Mouse (Mus musculus) c-Kit-negative CD71-positive TER-119-positive erythroid progenitor cells, embryonic 14.5 days (primary cell): Measurements from ENCODE around the gene Arhgap21.
"Not testable (repeated sequence)": the region's sequence is repeated elsewhere in the genome, so short reads cannot be mapped to it uniquely, and the experiment has no call there.

Experiments used
- DNase-seq: peaks from one replicate; pipeline ENCODE4 v3.0.0-alpha.2; 2013; ENCODE audit warnings: low read depth, low spot score

Gene Arhgap21

DNA sequence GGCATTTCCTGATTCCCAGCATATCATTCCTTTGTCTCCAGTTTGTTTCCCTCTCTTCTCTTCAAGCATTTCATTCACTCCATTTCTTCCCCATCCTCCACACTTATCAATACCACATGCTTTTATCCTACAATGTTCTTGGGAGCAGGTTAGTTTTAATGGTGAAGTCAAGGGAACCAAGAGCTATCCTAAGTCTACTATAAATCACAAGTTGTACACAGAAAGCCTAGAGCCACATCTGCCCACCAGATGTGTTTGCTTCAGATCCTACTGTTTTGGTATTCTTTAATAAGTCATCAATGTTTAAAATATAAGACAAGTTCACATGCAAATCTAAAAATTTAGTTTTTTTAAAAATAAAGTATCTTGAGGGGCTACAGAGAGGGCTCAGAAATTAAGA, 27.6 kb downstream of the Arhgap21 start:
- no peak for DNase-seq

DNA sequence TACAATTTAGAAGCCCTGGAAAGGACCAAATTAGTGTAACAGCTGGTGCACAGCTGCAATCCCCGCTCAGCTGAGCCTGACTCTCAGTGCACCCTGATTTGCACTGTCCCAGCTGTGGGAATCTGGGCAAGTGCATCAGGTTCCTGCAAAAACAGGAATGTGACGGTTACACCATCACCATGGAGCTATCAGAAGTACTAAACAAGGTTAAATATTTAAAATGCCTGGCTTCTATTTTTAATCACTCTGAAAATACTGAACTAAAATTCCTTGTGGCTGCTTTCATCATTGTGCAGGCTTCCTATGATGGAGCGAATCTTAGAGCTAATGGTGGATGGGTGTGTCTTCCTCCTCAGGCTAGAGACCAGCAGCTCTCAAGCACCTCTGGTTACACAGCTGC, 29.3 kb downstream of the Arhgap21 start:
- no peak for DNase-seq

DNA sequence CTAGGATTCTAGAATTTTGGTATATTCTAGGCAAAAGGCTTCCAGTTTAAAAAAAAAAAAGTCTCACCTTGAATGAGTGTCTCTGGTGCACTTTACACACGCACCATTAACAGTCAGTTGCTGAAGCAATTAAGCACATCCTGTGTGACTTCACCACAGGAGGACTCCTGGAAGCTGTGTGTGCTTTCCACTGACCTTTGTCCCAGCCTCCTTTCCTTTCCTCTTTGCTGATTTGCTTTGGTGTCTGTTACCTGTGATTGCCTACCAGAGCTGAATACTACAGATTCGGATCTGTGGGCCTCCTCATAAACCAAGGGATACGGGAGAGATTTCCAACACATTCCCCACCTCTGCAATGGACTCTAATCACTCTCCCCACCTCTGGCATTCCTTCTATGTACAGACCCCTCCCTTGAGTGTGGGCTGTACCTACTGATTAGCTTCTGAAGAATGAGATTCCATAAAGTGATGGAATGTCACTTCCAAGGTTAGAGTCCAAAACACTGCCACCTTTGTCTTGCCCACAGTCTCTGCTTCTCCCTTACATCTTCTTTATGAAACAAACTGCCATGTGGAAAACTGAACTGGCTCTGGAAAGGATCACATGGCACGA, 32.0 kb downstream of the Arhgap21 start:
- DNase-seq, result no peak

DNA sequence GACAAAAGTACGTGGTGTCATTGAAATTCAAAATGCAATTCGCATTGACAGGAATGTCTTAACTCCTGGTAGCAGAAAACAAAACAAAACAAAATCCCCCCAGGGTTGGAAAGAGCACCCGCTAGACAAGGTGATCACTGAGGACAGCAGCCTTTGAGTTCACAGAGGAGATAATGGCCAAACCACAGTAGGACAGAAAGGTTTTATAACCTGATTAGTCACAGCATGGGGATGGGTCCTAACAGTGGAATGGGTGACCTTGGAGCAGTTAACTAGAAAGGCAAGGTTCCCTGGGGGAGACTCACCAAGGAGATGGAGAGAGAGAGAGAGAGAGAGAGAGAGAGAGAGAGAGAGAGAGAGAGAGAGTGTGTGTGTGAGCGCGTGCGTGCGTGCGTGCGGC, 34.3 kb downstream of the Arhgap21 start:
- no peak for DNase-seq

DNA sequence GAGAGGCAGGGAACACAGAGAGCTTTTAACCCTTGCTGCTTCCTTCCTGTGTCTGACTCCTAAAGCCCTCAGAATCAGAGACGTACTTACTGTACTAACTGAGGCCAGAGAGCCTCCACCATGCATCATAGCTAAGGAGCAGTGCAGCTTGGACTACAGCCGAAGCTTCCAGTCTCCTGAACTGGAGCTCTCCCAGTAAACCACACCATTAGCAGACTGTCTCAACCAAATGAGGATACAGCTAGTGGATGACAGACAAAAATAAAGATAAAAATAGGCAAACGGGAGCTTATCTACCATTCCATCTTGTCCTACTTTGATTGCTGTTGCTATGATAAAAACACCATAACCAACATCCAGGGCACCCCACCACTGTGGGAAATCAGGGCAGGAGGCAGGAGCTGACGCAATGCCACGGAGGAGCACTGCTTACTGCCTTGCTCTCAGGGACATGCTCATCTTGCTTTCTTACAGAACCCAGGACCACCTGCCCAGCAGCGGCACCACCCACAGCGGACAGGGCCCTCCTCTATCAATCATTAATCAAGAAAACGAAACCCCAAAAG, 35.9 kb downstream of the Arhgap21 start:
- no peak for DNase-seq

DNA sequence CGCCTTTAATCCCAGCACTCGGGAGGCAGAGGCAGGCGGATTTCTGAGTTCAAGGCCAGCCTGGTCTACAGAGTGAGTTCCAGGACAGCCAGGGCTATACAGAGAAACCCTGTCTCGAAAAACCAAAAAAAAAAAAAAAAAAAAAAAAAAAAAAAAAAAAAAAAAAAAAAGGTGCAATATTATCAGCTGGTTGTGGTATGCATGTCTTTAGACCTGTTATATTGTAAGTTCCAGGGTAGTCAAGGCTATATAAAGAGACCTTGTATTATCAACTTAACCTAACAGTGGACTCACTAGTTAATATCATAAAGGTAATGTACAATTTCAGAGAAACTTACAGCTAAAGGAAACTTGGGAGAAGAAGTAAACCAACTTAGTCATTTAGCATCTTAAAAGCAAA, 36.9 kb downstream of the Arhgap21 start:
- DNase-seq, result not testable (repeated sequence)

DNA sequence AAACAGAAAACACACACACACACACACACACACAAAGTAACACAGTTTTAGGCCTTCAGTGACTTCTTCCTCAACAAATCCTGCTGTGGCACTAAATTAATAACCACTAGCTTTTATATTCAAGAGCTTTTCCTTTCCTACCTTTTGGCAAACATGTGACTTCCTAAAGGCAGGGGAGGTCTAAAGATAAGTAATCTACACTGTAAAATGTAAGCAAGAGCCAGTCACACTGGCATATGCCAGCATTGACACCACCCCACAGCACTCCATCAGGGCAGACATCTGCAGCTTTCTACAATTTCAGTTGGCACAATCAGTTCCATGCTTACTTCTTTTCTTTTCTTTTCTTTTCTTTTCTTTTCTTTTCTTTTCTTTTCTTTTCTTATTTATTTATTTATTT, 40.2 kb downstream of the Arhgap21 start:
- DNase-seq, result no peak

DNA sequence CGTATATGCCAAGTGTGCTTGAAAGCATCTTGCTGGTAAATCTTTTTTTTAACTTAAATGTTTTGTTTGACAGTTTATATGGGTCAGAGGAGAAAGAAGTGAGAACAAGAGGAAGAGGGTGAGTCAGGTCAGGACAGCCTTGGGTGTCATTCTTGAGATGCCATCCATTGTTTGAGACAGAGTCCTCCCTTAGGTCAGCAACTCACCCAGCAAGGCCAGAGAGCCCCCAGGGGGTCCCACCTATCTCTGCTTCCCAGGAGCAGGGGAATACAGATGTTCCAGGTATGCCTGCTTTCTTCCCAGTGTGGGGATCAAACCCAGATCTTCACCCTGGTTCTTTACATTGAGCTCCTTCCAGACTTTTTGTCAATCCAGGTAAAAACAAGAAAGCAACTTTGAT, 43.7 kb downstream of the Arhgap21 start:
- no peak for DNase-seq

DNA sequence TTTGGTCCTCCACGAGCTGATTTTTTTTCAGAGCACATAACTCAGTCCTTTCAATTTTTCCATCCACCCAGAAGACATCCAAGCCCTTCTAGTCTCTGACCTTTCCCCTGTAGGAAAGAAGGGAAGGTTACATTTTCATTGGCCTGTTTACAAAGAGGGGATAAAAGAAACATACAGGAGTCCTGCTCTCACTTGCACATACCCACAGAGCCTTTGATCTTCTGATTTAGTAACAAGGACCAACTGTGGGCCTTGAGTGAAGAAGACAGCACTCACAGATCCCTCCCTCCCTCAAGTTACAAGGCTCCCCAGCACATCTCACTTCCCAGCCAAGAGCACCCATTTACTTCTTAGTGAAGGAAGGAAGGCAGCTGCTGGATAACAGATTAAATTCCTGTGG, 46.3 kb downstream of the Arhgap21 start:
- no peak for DNase-seq

DNA sequence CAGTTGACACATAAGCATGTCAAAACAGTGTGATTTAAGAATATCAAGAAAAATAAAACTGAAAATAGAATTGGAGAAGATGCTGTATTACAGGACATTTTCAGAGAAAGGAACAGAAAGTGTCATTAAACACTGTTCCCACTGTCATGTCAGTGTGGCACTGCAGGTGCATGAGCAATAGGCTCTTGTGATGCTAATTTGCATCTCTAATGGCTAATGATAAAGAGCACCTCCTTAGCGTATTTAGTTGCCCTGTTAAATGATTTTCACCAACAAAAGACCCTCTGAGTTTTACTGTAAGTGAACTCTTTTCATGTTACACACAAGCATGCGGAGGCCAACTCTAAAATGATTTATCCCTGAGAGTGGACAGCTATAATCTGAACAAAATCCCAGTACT, 47.1 kb downstream of the Arhgap21 start:
- no peak for DNase-seq

DNA sequence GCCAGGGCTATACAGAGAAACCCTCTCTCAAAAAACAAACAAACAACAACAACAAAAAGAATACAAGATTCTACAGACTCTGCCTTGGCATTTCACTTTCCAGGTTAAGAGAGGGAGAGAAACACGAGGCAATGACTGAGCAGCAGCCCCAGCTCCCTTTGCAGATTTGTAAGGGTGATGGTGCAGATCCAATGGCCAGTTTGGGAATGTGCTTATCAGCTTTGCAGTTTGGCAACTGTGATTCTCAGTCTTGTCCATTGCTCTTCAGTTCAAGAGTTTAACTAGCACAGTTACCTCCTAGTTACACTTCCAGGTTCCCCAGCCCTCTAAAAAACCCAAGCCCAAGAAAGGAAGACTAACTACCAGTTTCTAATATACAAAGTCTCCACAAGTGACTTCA, 47.7 kb downstream of the Arhgap21 start:
- no peak for DNase-seq

DNA sequence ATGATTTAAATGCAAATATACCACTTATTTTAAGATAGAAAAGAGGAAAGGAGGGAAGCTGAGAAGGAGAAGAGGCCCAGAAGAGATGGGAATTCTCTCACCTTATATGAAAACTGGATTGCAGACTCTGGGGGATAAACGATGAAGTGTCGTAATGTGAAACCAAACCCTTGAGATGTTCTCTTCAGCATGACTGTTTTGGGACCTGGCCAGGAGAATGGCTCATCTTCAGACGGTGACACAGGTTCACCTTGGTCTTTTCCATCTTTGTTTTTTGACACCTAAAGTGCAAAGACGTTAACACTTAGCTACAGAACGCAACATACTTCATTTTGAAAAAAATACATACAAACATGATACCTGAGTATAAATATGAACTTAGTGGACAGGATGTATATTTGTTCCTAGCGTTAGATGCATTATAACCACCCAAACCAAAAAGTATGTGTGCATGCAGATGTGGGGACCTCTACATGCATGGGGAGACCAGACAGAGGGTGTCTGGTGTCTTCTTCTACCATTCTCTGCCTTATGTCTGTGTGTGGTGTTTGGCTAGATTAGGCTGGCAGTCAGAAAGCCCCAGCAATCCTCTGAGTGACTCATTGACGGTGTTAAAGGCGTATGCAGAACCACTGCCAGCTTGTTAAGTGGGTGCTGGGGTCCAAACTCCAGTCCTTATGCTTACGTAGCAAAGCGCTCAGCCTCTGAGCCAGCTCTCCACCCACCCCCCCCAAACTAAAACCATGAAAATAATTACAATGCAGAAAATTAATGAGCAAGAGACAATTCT, 54.0 kb downstream of the Arhgap21 start:
- DNase-seq, result no peak

DNA sequence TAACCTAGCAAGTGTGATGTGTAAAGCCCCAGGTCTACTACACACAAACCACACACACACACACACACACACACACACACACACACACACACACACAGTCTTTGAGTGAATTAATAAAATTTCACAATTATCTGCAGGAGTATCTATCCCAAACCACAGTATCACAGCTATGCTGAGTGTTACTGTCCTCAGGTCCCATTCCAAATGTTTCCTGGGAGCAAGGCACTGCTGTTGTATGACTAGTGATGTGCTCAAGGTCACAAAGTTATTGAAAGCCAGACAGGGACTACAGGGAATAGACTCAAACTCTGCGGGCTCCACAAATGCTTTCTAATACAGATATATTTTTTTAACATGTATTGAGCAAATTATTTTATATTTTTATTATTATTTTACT, 55.7 kb downstream of the Arhgap21 start:
- no peak for DNase-seq

DNA sequence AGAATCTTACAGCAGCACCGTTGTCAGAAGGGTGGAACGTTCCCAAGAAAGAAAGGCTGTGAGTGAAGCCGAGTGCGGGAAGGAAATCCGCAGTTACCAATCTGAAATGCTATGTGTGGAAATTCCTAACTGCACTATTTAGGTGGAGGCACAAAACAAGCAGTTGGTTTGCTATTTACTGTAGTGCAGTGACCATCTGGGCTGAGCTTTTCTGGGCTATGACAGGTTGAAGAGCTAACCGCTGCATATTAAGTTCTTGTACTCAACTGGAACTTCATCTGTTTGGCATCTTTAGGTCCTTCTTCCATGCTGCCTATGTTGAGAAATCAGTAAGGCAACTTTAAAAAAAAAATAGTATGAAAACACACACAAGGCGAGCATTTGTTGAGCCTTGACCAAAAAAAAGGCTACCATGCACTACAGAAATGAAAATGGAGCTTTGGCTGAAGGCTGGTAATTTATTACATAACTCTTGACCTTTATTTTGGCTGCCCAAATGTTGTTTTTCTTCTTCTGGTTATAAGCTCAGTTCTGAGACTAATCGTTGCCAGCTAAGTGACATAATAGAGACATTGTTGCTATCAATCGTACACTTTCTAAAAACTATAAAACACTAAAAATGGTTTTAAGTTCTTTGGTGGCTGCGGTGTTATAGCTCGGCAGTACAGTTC, 56.2 kb downstream of the Arhgap21 start:
- no peak for DNase-seq

DNA sequence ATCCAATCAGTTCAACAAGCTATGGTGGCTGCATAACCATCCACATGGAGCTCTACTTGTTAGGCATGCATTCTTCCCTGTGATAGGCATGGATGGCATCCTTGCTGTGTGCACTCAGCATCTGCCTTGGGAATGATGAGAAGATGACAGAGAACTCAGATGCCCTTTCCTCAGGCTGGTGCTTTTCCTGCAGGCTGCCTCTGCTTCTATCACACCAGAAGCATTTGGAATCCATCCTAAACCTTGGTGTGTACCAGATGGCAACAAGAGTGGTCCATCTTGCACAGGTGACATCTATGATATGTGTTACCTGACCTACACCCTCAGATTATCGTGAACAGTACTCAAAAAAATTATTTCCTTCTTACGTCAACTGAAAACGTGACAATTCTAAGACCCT, 58.2 kb downstream of the Arhgap21 start:
- no peak for DNase-seq

DNA sequence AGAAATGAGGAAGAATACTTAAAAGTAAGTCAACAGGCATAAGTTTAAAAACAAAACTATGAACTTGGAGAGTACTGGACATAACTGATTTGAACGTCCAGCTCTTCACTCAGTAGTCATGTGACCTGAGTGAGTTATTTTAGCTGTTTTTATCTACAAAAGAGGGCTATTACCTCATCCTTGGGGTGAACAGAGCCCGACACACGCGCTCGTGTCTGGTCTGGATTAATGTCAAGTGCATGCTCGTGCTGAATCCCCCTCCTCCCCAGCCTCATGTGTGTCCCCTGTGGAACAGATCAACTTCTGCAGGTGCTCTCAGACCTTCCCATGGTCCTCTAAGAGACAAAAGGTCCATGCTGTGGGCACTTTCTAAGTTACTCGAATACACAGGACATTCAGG, 59.3 kb downstream of the Arhgap21 start:
- DNase-seq, result no peak

DNA sequence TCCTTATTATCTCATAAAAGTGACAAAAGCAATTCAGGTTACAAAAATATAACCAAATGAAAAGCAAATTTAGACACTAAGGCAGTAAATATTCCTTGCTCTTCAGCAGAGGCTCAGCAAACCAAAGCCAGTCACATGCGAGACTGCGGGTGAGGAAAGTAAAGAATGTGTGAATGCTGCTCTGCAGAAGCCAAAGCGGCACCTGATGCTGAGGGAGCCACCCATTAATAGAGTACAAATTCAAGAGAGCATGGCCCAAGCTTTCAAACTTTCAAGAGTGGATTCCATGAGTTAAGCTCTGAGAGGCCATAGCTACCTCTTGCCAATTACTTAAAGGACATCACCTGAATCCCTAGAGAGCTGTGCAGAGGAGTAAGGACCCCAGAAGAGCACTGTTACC, 61.4 kb downstream of the Arhgap21 start:
- DNase-seq, result no peak

DNA sequence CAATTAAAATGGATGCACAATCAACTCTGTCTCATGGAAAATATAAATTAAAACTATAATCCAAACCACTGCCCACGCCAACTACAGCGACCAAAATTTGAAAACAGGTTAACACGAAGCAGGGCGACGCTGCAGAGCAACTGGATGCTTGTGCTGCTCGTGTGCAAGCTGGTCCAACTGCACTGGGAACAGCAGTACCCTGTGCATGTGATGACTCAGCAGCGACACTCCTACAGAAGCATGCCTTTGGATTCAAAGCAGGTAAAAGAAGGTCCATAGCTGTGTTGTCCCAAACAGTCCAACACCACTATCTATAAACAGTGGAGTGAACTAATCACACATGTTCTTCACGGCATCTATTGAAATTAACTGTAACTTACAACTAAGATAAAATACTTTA, 63.3 kb downstream of the Arhgap21 start:
- no peak for DNase-seq

DNA sequence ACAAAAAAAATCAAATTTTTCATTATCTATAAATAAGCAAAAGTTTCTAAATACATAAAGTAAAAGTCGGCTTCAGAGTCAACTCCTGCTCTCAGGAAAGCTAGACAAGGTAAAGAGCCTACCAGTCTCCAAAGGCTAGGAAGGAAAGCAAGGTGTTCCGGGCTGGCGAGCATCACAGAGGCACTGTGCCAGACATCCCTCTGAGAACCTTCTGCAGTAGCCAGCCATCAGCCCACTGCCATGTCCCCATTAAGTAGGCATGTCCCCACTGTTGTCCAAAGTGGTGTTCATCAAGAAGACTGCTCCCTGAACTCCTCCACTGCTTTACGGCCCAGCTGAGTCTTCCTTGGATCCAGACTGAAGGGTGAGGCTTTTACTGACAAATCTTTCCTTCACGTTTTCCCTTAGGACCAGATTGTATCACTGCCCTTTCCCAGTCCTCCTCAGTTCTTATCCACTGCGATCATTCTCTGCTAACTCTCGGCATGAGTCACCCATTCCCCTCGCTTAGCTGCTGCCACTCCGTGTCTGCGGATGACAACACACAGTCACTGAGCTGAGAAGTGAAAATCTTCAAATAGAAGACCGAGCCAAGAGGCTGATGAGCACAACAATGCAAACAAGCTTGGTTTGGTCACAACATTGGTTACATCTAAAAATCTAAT, 65.6 kb downstream of the Arhgap21 start:
- DNase-seq, result no peak

DNA sequence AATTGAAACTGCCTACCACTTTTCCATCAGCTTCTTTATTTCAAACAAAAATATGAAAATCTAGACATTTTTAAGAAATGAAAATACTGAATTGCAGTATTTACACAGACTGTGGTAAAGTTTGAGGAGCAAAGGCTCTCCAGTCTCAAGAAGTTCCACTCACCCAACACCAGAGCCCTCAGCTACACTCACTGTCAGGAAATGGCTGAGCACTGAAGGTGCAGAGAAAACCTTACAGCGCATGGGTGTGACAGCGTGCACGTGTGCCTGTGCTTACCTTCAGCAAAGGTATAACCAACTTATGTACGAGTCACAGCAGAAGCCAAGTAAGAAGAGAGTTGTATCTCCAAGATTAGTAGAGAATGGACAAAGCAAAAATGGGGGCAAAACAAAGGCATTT, 66.8 kb downstream of the Arhgap21 start:
- DNase-seq, result no peak

DNA sequence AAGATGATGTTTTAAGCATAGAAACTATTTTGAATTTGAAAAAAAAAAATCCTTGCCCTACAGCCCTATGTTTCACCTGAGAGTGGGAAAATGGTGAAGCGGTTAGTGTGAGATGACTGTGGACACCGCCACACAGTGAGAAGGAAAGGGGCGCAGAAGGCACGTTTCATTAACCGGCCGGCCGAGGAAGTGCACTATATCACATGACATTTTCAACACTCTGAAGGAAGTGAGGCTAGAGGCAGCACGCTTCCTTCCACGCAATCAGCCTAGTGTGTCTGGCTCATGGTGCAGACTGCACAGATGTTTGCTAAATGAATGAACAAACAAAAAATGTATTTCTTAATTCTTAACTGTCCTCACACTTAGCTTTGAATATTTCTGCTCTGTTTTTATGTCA, 69.4 kb downstream of the Arhgap21 start:
- no peak for DNase-seq

DNA sequence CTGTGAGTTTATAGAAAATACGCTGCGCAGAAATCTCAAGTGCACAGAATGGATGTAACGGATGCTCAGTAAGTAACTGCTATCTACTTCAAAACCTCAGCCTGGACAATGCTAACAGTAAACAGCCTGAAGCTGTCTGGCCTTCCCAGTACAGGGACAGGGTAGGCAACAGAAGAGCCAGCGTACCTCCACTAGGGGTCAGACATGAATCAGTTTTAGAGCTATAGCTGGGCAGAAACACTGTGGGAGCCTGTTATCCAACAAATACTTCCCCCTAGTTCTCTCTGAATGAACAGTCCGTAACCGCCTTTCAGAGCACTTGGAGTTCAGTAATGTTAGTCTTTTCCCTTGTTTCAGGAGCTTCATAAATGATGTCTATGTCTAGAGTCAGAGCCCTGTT, 70.0 kb downstream of the Arhgap21 start:
- DNase-seq, result peak; percentile 13
